Mouse (Mus musculus): ENCODE results near the gene P2ry2. TPM values are rescaled to one million over a fixed set of nuclear protein-coding genes. Genes with fewer than 3 reads are reported as not detected.

Gene P2ry2
- total RNA-seq, 2 experiments from 2014 or later, result 0.62 to 1.3 TPM

GRCm38 (mm10) chr7:100950031-100950430, 62.6 kb downstream of the P2ry2 start:
- no peak for DNase-seq (ENCODE audit: low spot score in 2 of 2)

Other genes with a start within 250 kb of the P2ry2 start
- 10 to 100 TPM; 11.5 to 13.7 TPM for gene Relt, start 149.4 kb downstream of the P2ry2 start, total RNA-seq (2021)
- 100 to 1,000 TPM; 171 to 178 TPM for gene Arhgef17, start 80.8 kb downstream of the P2ry2 start, total RNA-seq (2021)
- 1 to 10 TPM; 2.9 to 3.9 TPM for gene P2ry6, start 38.2 kb downstream of the P2ry2 start, total RNA-seq (2021)
- gene Fchsd2, start 80.0 kb upstream of the P2ry2 start, total RNA-seq (2021), result 10 to 100 TPM; 32.7 to 33.8 TPM

All from layer of hippocampus, adult 18-20 months (tissue).